Mouse (Mus musculus): ENCODE data around the gene Aven. TPM values are rescaled to one million over a fixed set of nuclear protein-coding genes. Genes with fewer than 3 reads are reported as not detected.

Aven gene
- total RNA-seq, 1 experiment = 22.3 TPM

DNA sequence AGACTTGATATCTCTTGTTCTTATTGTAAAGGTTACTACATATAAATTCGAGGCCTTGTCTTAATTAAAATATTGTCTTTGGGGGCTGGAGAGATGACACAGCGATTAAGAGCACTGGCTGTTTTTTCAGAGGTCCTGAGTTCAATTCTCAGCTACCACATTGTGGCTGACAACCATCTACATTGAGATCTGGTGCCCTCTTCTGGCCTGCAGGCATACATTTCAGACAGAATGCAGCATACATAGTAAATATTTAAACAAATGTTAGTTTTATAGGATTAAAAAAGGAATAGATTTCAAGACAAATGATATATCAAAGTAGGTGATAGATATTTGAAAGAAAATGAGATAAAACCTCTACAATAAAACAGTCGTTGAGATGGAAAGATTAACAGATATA is 32.2 kb upstream of the Aven start:
- TF ChIP-seq HCFC1 (IDR thresholded peaks at IDR 0.05; ENCODE audit: borderline replicate concordance, insufficient read depth, low read length) = no peak
- TF ChIP-seq ZNF384 (IDR thresholded peaks at IDR 0.05; ENCODE audit: low read depth, low read length) = no peak
- TF ChIP-seq MAFK (IDR thresholded peaks at IDR 0.05; ENCODE audit: insufficient read depth, low read depth, low read length) = no peak
- TF ChIP-seq CHD2 (IDR thresholded peaks at IDR 0.05; ENCODE audit: low read depth, low read length) = no peak
- TF ChIP-seq ZC3H11A (IDR thresholded peaks at IDR 0.05; ENCODE audit: borderline replicate concordance, low read depth, low read length) = no peak
- Histone ChIP-seq H3K4me1 (ENCODE audit: control insufficient read depth in 2 of 2, insufficient read depth in 2 of 2, low read length in 2 of 2, poor library complexity in 1 of 2) (no peaks in the 10 kb centered on the region), H3K36me3 (ENCODE audit: control insufficient read depth, insufficient read depth, low read length, poor library complexity, severe bottlenecking) (peaks cover 6% of the 10 kb centered on the region; the same call in 1 of the 2 replicates), H3K4me3 (ENCODE audit: insufficient read depth in 1 of 2, low read depth in 1 of 2, low read length in 2 of 2, poor library complexity in 1 of 2, severe bottlenecking in 1 of 2) (no peak overlapping the region), H3K9me3 (ENCODE audit: control insufficient read depth, insufficient read depth, low read depth, low read length) (no peaks in the 10 kb centered on the region), H3K27ac (ENCODE audit: insufficient read depth, low read depth, low read length, poor library complexity, severe bottlenecking) (no peak overlapping the region), H3K9ac (ENCODE audit: insufficient read depth, low read depth, low read length, poor library complexity, severe bottlenecking) (no peak overlapping the region)
- in situ Hi-C loops (cut with MboI; ENCODE audit: low sequenced_read_pairs in 2 of 2, unreplicated experiment in 2 of 2) = no loop called here
- no peak for DNase-seq (ENCODE audit: low read depth, low spot score)

DNA sequence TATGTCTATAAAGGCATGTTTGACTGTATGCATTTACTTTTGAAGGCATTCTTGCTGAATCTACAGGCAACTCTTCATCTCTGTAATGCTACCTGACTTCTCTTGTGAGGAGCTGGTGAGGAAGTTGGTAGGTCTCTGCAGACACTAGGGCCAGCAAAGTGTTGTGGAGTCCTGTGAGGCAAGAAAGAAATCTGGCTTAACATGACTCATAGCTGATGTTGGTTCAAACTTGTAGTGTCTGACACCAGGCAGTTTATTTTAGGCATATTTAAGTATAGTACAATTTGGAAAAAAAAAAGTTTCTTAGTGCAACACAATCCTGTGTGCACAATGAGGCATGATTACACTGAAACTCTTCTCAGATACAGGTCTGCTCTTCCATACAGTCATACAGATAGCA is 23.2 kb upstream of the Aven start:
- H3K27ac ChIP-seq (ENCODE audit: insufficient read depth, low read depth, low read length, poor library complexity, severe bottlenecking) = no peak overlapping the region
- TF ChIP-seq ZNF384 (IDR thresholded peaks at IDR 0.05; ENCODE audit: low read depth, low read length) = no peak
- TF ChIP-seq ZC3H11A (IDR thresholded peaks at IDR 0.05; ENCODE audit: borderline replicate concordance, low read depth, low read length) = no peak
- TF ChIP-seq HCFC1 (IDR thresholded peaks at IDR 0.05; ENCODE audit: borderline replicate concordance, insufficient read depth, low read length) = no peak
- TF ChIP-seq MAFK (IDR thresholded peaks at IDR 0.05; ENCODE audit: insufficient read depth, low read depth, low read length) = no peak
- no peak for TF ChIP-seq CHD2 (IDR thresholded peaks at IDR 0.05; ENCODE audit: low read depth, low read length)
- no peak overlapping the region for H3K9ac ChIP-seq (ENCODE audit: insufficient read depth, low read depth, low read length, poor library complexity, severe bottlenecking)
- H3K36me3 ChIP-seq (ENCODE audit: control insufficient read depth, insufficient read depth, low read length, poor library complexity, severe bottlenecking) = 0 out of 2 replicates have a peak, but pooled peaks cover 1% of the 10 kb centered on the region
- no peak for DNase-seq (ENCODE audit: low read depth, low spot score)
- H3K4me1 ChIP-seq (ENCODE audit: control insufficient read depth in 2 of 2, insufficient read depth in 2 of 2, low read length in 2 of 2, poor library complexity in 1 of 2) = no peaks in the 10 kb centered on the region
- H3K4me3 ChIP-seq (ENCODE audit: insufficient read depth in 1 of 2, low read depth in 1 of 2, low read length in 2 of 2, poor library complexity in 1 of 2, severe bottlenecking in 1 of 2) = no peak overlapping the region
- in situ Hi-C loops (cut with MboI; ENCODE audit: low sequenced_read_pairs in 2 of 2, unreplicated experiment in 2 of 2) = no loop called here
- no peaks in the 10 kb centered on the region for H3K9me3 ChIP-seq (ENCODE audit: control insufficient read depth, insufficient read depth, low read depth, low read length)

DNA sequence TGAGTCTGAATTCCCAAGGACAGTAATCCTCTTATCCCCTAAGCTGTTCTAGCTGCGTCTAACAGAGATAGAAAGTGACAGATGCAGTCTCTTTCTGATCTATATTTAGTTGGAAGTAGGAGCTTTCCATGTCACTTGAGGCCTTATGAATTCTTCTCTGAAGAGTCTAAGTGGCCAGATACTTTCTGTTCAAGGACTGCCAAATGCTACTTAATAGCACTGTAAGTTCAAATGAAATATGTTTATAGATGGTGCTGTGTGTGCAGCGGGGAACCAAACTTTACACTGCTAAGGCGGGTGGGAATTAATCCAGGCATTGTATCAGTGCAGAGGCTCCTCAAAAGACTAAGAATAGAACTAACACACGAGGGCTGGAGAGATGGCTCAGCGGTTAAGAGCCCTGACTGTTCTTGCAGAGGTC is 21.8 kb upstream of the Aven start:
- no peaks in the 10 kb centered on the region for H3K4me1 ChIP-seq (ENCODE audit: control insufficient read depth in 2 of 2, insufficient read depth in 2 of 2, low read length in 2 of 2, poor library complexity in 1 of 2)
- in situ Hi-C loops (cut with MboI; ENCODE audit: low sequenced_read_pairs in 2 of 2, unreplicated experiment in 2 of 2) = no loop called here
- TF ChIP-seq MAFK (IDR thresholded peaks at IDR 0.05; ENCODE audit: insufficient read depth, low read depth, low read length) (no peak), ZC3H11A (IDR thresholded peaks at IDR 0.05; ENCODE audit: borderline replicate concordance, low read depth, low read length) (no peak), CHD2 (IDR thresholded peaks at IDR 0.05; ENCODE audit: low read depth, low read length) (no peak), ZNF384 (IDR thresholded peaks at IDR 0.05; ENCODE audit: low read depth, low read length) (no peak), HCFC1 (IDR thresholded peaks at IDR 0.05; ENCODE audit: borderline replicate concordance, insufficient read depth, low read length) (no peak)
- no peak overlapping the region for H3K27ac ChIP-seq (ENCODE audit: insufficient read depth, low read depth, low read length, poor library complexity, severe bottlenecking)
- H3K4me3 ChIP-seq (ENCODE audit: insufficient read depth in 1 of 2, low read depth in 1 of 2, low read length in 2 of 2, poor library complexity in 1 of 2, severe bottlenecking in 1 of 2) = no peak overlapping the region
- no peak overlapping the region for H3K9ac ChIP-seq (ENCODE audit: insufficient read depth, low read depth, low read length, poor library complexity, severe bottlenecking)
- no peaks in the 10 kb centered on the region for H3K9me3 ChIP-seq (ENCODE audit: control insufficient read depth, insufficient read depth, low read depth, low read length)
- H3K36me3 ChIP-seq (ENCODE audit: control insufficient read depth, insufficient read depth, low read length, poor library complexity, severe bottlenecking) = 0 out of 2 replicates have a peak, but pooled peaks cover 1% of the 10 kb centered on the region
- no peak for DNase-seq (ENCODE audit: low read depth, low spot score)

DNA sequence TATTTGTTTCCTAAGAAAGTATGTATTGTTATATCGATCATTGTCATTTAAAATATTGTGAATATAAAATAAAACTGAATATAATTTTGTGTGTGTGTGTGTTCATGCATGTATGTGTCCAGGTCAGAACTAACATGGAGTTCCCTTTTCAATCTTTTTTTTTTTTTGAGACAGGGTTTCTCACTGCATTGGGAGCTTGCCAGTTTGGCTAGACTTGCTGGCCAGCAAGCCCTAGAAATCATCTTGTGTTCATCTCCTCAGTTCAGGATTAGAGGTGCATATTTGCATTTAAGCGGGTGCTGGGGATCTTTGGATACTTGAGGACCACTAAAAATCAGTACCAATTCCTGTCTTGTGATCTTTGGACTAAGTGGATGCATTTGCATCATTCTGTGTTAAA is 20.7 kb upstream of the Aven start:
- H3K36me3 ChIP-seq (ENCODE audit: control insufficient read depth, insufficient read depth, low read length, poor library complexity, severe bottlenecking) = 0 out of 2 replicates have a peak, but pooled peaks cover 1% of the 10 kb centered on the region
- no peaks in the 10 kb centered on the region for H3K4me1 ChIP-seq (ENCODE audit: control insufficient read depth in 2 of 2, insufficient read depth in 2 of 2, low read length in 2 of 2, poor library complexity in 1 of 2)
- DNase-seq (ENCODE audit: low read depth, low spot score) = no peak
- no peak overlapping the region for H3K9ac ChIP-seq (ENCODE audit: insufficient read depth, low read depth, low read length, poor library complexity, severe bottlenecking)
- no peak overlapping the region for H3K4me3 ChIP-seq (ENCODE audit: insufficient read depth in 1 of 2, low read depth in 1 of 2, low read length in 2 of 2, poor library complexity in 1 of 2, severe bottlenecking in 1 of 2)
- no peaks in the 10 kb centered on the region for H3K9me3 ChIP-seq (ENCODE audit: control insufficient read depth, insufficient read depth, low read depth, low read length)
- TF ChIP-seq ZC3H11A (IDR thresholded peaks at IDR 0.05; ENCODE audit: borderline replicate concordance, low read depth, low read length) = no peak
- TF ChIP-seq MAFK (IDR thresholded peaks at IDR 0.05; ENCODE audit: insufficient read depth, low read depth, low read length) = no peak
- TF ChIP-seq HCFC1 (IDR thresholded peaks at IDR 0.05; ENCODE audit: borderline replicate concordance, insufficient read depth, low read length) = no peak
- no peak for TF ChIP-seq ZNF384 (IDR thresholded peaks at IDR 0.05; ENCODE audit: low read depth, low read length)
- TF ChIP-seq CHD2 (IDR thresholded peaks at IDR 0.05; ENCODE audit: low read depth, low read length) = no peak
- in situ Hi-C loops (cut with MboI; ENCODE audit: low sequenced_read_pairs in 2 of 2, unreplicated experiment in 2 of 2) = no loop called here
- no peak overlapping the region for H3K27ac ChIP-seq (ENCODE audit: insufficient read depth, low read depth, low read length, poor library complexity, severe bottlenecking)

Data from ES-E14 (cell line).